Mouse (Mus musculus) testis, postnatal 14 days (tissue): ENCODE results near the gene Gm21865.
"Not testable (repeated sequence)": the region's sequence is repeated elsewhere in the genome, so short reads cannot be mapped to it uniquely, and the experiment has no call there.

ENCODE experiments used
- DNase-seq: peaks from one replicate; pipeline ENCODE4 v3.0.0; 2021; ENCODE audit warnings: low spot score

Gene Gm21865

DNA sequence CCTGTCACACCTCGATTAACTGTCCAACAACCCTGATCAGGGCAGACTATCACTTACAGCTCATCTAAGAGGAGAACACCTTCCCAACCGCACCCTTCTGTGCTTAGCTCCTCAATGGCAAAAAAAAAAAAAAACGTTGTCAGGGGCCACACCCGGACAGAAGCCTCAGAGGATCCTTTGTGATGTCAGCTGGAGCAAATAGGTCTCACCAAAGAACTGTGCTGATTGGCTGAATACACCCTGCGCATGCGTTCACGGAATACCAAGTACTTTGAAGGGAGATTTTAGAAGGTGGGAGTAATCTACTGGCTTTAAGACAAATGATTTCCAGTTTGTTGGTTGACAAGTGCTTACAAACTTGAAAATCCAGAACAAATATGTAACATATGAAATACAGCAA, at the start of gene Gm21865:
Gene Gm21865, minus strand, starts transcription at position 101 of the 400 bp plus-strand sequence.
- not testable (repeated sequence) for DNase-seq
